Mouse (Mus musculus) left cerebral cortex, postnatal 36 days (tissue): ENCODE data around the gene St3gal3. TPM values are rescaled to one million over a fixed set of nuclear protein-coding genes. Genes with fewer than 3 reads are reported as not detected.

Experiments
- DNase-seq, 2 experiments: peaks; one replicate each; pipeline ENCODE4 v3.0.0; 2021 to 2022; ENCODE audit warnings: low spot score in 2 of 2, mixed read lengths in 1 of 2
- intact Hi-C: fragments of 180-260 bp; cut with DNase I; formaldehyde crosslinking; loops from one replicate; pipeline ENCODE4 v1.15.1; 2025
- total RNA-seq, 2 experiments: library from RNA; stranded (reverse); gene quantifications; 2 replicates each; pipeline ENCODE4 v1.2.3; 2021

St3gal3 gene
- total RNA-seq, 2 experiments from 2014 or later, result 47.0 to 51.5 TPM

DNA sequence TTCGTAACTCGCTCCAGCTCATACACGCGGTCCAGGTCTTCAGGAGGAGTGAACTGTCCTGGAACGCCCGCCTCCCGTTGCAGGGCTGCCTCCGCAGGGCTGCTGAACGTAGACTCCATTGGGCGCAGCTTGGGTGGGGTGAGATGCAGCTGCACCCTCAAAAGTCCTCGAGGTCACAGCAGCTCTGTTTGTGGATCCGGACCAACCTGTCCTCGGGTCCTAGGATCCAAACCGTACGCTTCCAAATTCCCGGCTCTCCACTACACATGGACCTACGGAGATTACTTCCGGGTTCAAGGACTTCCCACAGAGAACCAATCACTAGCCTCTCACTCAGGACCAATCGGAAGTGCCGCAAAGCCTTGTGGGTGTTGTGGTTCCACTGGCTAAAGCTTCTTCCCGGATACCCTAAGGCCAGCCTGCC lies 243.0 kb downstream of the St3gal3 start, which contains the start of gene Dph2:
Gene Dph2 (minus strand): TSS at position 295 of the 424 bp plus-strand sequence.
- intact Hi-C loops, result no loop called here
- peak; percentile 77 to 82 for DNase-seq

DNA sequence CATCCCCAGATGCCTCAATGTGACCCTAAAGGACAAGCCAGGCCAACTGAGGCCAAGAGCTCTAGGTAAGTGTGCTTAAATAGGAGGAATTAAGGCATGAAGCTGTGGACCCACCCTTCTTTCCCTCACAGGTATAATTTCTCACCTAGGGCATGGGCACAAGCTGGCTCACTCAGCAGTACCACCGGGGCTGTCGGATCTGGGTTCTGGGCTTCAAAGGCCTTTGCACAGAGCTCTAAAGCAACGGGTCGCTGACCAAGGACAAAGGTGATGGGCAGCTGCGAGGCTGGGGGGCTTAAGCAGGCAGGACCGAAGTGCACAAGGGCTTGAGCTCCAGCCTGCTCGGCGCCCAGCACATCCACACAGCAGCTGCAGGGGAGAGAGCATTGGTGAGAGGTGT lies 244.0 kb downstream of the St3gal3 start:
- DNase-seq, result no peak
- intact Hi-C loops, result no loop called here

DNA sequence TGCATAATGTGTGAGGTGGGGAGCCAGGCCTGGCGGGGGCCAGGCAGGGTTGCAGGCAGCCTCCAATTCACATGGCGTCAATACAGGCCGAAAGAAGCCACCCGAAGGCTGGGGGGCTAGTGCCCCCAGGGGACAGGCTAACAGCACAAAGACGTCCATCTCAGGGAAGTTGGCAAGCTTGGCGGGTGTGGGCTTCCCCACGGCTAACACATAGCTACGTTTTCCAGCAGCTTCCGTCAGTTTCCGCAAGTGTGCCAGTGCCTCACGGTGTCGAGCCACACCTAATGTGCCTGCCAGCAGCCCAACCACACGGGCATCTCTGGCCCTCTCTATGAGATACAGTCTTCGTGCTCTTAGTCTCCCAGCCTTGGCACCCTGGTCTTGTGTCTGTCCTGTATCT lies 244.7 kb downstream of the St3gal3 start:
- DNase-seq, result no peak
- intact Hi-C loops, result no loop called here

DNA sequence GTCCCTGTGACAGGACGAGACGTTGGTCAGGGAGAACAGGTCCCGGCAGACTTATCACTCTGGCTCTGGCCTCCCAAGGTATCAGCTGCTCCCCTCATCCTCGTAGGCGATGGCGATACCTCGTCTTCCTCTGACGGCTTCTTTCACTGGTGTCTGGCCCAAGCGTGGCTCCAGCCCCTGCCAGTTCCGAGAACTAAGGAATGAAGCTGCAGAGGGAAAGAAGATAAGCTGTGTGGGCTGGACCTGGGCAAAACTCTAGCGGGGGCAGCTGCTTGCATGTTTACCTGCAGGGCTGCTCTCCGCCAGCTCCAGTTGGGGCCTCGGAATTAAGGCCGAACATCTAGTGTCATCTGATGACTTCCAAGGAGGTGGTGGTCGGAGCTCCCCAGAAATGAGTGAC lies 245.2 kb downstream of the St3gal3 start:
- intact Hi-C loops, result no loop called here
- DNase-seq, result no peak

DNA sequence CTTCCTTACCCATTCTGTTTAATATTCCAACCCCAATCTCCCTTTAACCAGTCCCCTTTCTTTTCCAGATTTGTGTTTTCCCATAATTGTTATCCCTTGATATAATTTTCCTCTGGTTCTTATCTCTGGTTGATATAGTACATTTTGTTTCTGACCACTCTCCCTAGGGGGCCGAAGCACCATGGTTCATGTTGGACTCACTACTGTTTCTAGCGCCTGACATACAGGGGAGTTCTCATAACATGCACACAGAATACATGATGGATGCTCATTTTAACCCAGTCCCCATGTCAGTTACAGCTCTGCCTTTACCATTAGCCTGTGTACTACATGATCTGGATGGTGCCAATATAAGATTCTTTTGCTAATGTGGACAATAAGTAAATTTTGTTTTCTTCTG lies 246.8 kb downstream of the St3gal3 start:
- DNase-seq, result no peak
- intact Hi-C loops, result loop anchor here (2.0 kb wide), 1 partner anchor 27 kb away; the partner anchor contains the start of gene Ipo13

DNA sequence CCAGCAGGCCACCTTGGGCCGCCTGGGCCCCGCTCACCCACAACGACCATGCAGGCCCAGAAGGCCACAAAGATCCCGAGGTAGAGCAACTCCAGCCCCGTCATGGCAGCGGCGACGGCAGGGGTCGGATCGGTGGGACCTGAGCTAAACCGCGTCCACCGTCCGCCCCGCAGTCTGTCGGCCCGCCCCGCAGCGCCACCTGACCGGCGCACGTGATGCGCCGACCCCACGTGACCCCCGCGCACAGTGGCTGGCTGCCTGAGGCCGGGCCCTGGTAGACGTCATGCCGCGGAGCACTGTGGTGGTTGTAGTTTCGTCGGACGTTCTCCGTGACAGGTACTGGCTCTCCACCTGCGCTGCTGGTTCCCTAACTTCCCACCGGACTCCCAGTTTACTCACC lies 247.6 kb downstream of the St3gal3 start, which contains the start of gene Atp6v0b:
Gene Atp6v0b (minus strand): TSS at position 201 of the 400 bp plus-strand sequence.
- intact Hi-C loops, result loop anchor here (2.0 kb wide), 1 partner anchor 28 kb away; the partner anchor contains the start of gene Ipo13
- peak; percentile 95 to 96 for DNase-seq

DNA sequence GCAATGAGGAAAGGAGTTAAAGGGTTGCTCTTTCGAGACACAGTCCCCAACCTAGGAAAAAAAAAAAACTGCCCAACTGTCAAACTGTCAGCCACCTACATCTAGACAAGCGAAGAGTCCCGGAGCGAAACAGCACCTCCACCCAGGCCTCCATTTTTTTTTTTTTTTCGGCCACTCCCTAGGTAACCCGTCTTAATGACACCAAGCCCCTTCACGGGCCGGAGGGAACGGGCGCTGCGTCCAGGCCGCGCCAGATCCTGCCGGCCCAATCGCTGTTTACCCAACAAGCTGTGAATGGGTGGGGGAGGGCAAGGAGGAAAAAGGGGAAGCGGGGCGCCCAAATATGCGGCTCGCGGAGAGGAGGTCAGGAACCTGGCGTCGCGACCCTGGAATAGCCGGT lies 248.1 kb downstream of the St3gal3 start:
- intact Hi-C loops, result loop anchor here (2.0 kb wide), 1 partner anchor 28 kb away; the partner anchor contains the start of gene Ipo13
- DNase-seq, result no peak

DNA sequence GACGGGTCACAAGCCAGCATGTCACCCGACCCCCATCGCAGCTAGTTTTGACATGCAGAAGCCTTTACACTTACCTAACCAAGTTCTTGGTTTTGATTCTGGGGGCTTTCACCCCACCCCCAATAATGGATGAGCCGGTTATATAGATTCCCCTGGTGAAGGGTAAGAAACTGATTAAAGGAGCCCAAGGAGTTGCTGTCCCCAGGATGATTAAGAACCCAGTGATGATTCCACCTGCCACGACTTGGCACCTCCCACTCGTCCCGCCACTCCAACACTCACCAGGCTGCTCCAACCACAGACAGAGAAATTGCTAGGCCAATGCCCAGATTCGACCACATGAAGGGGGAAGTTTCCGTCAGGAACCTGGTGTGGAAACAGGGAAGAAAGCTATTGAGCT lies 248.7 kb downstream of the St3gal3 start:
- intact Hi-C loops, result loop anchor here (2.0 kb wide), 1 partner anchor 29 kb away; the partner anchor contains the start of gene Ipo13
- no peak for DNase-seq

DNA sequence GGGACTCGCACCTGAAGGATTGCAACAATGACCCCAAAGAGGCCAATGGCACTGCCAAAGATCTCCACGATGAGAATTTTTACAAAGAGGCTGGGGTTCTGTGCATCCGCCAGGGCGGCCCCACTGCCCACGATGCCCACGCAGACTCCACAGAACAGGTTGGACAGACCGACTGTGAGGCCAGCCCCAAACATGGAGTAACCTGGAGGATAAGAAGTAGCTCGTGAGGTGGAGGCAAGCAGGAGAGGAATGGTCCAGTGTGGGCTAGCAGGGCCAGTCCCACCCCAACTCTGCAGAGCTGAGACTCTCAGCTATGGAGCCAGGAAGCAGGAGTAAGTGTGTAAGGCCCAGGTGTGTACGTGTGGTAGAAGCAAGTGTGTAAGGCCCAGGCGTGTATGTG lies 249.6 kb downstream of the St3gal3 start:
- intact Hi-C loops, result no loop called here
- no peak for DNase-seq

DNA sequence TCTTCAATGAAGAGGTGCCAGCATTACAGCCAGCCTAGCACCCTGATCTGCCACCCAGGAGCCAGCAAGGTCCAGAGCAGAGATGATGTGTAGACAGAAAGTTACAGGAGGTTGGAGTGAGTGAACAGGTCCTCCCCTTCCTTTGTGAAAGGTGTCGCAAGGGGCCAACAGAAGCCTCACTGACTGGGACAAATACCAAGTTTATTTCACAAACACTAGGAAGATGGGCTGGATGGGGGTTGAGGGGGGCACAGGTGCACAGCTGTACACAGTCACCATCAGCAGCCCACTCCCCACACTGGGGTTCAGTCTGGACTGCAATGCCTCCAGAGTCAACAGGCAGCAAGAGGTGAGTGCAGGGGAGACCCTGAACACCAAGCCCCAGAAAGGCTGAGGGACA lies 250.6 kb downstream of the St3gal3 start:
- intact Hi-C loops, result no loop called here

DNA sequence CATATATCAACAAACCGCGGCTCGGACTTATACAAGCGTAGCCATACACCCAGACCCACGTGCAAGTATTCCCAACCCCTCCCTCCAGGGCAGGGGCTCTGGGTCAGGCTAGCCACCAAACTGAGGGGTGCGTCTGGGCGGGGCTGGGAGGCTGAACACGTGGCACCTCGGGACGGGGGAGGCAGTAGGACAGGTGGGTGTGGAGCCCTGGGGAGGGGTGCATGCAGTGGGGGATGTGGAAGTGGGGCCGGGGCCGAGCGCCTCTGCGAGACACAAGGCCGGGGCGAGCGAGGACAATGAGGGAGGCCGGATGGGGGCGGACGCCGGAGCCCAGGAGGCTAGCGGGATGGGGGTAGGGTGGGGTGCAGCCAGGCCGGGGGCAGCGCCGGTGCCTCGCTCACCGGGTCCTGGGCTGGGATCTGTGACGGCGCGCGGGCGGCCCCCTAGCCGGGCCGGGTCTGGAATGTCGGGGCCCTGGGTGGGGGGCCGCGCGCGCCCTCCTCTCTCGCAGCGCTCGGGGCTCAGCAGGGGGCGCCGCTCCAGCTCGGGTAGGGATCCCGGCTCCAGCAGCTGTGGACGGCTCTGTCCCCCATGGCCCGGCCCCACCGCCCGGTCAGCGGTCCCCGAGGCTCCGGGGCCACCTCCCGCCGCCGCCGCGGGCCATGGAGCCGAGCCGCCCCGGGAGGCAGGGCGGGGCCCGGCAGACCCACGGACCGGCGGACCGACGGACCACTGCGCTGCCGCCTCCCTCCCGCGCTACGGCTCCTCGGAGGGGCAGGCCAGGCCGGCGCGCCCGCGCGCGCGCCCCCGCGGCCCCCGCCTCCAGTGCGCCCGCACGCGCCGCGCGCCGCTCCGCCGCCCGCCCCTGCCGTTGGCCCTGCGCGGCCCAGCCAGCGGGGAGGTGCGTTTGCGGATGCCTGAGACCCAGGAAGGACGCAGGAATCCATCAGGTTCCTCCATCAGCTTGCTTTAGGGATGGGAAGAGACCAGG lies 251.7 kb downstream of the St3gal3 start, which contains the start of gene B4galt2:
Gene B4galt2 (minus strand): TSS at position 787 of the 991 bp plus-strand sequence.
- DNase-seq, result peak; percentile 70 to 84
- intact Hi-C loops, result no loop called here

More for the DNA sequence above, 250.6 kb downstream of the St3gal3 start:
- DNase-seq, result no peak

Other genes starting within 250 kb of the St3gal3 start
- gene Atp6v0b, start 247.6 kb downstream of the St3gal3 start, total RNA-seq, result 100 to 1,000 TPM; 432 to 445 TPM
- gene Dph2, start 242.9 kb downstream of the St3gal3 start, total RNA-seq, result 10 to 100 TPM in 1 of 2 experiments, 1 to 10 TPM in 1; 6.6 to 10.8 TPM
- 100 to 1,000 TPM; 119 to 122 TPM for gene Ipo13, start 219.9 kb downstream of the St3gal3 start, total RNA-seq
- 1 to 10 TPM; 3.1 TPM for gene Artn, start 205.2 kb downstream of the St3gal3 start, total RNA-seq
- 10 to 100 TPM; 42.1 to 44.5 TPM for gene Kdm4a, start 45.1 kb upstream of the St3gal3 start, total RNA-seq
- gene Ptprf, start 156.5 kb upstream of the St3gal3 start, total RNA-seq, result 100 to 1,000 TPM; 118 to 126 TPM